ENCODE assay signal across 9 mouse cellular contexts in the genomic region with DNA sequence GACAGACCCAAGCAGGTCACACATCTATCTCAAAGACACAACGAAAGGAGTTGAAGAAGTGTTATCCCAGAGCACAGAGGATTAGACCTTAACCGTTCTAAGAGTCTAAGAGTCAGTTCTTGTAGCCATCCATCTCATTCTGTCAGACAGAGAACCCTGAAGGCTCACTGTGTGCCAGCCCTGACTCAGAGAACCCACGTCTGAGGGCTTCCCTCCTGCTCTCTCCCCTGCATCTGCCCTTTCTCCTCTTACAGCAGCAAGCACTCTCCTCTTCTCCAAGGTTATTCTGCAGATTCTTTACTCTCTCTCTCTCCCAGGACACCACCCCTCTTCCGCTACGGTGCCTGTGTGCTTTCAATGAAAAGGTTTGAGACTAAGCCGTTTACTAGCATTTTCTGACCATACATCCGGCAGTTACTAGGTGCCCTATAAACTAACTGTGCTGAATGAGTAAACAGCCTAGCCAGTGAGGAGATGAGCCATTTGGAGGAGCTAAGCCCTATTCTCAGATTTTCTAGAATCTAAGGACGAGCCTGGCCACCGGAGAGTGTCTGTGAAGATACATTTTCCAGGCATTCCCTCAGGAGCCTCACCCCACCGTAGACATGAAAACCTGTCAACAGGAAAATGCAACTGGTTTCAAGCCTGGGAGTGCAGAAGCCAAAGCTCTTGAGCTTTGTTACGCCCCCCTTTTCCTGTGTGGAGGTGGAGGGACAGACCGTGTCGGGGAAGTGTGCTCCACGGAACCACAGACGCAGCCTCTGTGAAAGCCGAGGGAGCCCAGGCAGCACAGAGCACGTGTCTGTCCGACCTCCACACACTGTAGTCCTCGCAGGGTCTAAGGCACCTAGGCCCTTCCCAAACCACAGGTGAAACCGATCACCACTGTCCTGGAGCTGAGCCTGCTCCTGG. TPM values are rescaled to one million over a fixed set of nuclear protein-coding genes. Genes with fewer than 3 reads are reported as not detected.
DNase-seq lines count a peak whose midpoint lies in the region; ATAC-seq and TF ChIP-seq lines count a peak whose summit lies in the region.
"Had no signal": no experiment of that assay in that cellular context is flagged by ENCODE, and none has a peak within 500 bp of the region (broad histone marks: within the 10 kb centered on the region; RNA-seq: fewer than 3 reads in every experiment).

No protein-coding gene starts in this region.

- no peaks in the 10 kb centered on the region for H3K27me3 ChIP-seq in kidney, postnatal 0 days (ENCODE audit: insufficient read depth, low read length)
- H3K27me3 ChIP-seq in G1E (ENCODE audit: insufficient read depth, low read length): no peaks in the 10 kb centered on the region
- no peaks in the 10 kb centered on the region for H3K27me3 ChIP-seq in small intestine, adult 2 months (ENCODE audit: control insufficient read depth, insufficient read depth, low read length)
- H3K27me3 ChIP-seq in kidney, embryonic 15.5 days: no peaks in the 10 kb centered on the region
- H3K27me3 ChIP-seq: lung, embryonic 15.5 days had no signal

- H3K4me1 ChIP-seq in kidney, postnatal 0 days (replicated peaks; ENCODE audit: insufficient read depth, low read length): peaks cover 10% of the 10 kb centered on the region; the same call in 1 of the 2 replicates
- peaks cover 53% of the 10 kb centered on the region for H3K4me1 ChIP-seq in G1E (ENCODE audit: insufficient read depth, low read depth, low read length)
- peaks cover 25% of the 10 kb centered on the region for H3K4me1 ChIP-seq in small intestine, adult 2 months (ENCODE audit: control insufficient read depth, insufficient read depth, insufficient read length, low read length)
- peaks cover 37% of the 10 kb centered on the region for H3K4me1 ChIP-seq in kidney, embryonic 15.5 days

- H3K9me3 ChIP-seq in kidney, postnatal 0 days (replicated peaks; ENCODE audit: low read length): no peaks in the 10 kb centered on the region
- H3K9me3 ChIP-seq in G1E (replicated peaks): no peaks in the 10 kb centered on the region
- H3K9me3 ChIP-seq in kidney, embryonic 15.5 days (replicated peaks): no peaks in the 10 kb centered on the region
- H3K9me3 ChIP-seq: lung, embryonic 15.5 days had no signal

- WGBS in kidney, postnatal 0 days: 53% methylated on average over 20 of the region's 20 CpGs
- WGBS in small intestine, adult 2 months: 61% methylated on average over 20 of the region's 20 CpGs
- WGBS in kidney, embryonic 15.5 days: 59% methylated on average over 20 of the region's 20 CpGs

- DNase-seq in kidney, postnatal 0 days (ENCODE audit: low spot score): peak; percentile 13
- DNase-seq in kidney, adult 8-10 months: no peak
- no peak for DNase-seq in G1E (ENCODE audit: low spot score)
- DNase-seq in right cerebral cortex, postnatal 25 days: no peak
- DNase-seq: kidney, postnatal 14 days had no signal

- ATAC-seq in kidney, postnatal 0 days (replicated peaks; ENCODE audit: low FRiP score, low read depth): no peak
- ATAC-seq in G1E (ENCODE audit: extremely low read depth, insufficient number of reproducible peaks, low FRiP score, poor library complexity, severe bottlenecking): 0 out of 2 replicates have a peak, but pooled peaks have one; percentile 50
- ATAC-seq in granulocyte monocyte progenitor cell, adult 5-6 weeks (replicated peaks; ENCODE audit: poor library complexity, severe bottlenecking): peak; percentile 69
- no peak for ATAC-seq in kidney, embryonic 15.5 days (replicated peaks; ENCODE audit: low FRiP score)

- TF ChIP-seq POLR2A in small intestine, adult 2 months (IDR thresholded peaks at IDR 0.05; ENCODE audit: low read depth, low read length): no peak

- no peak overlapping the region for H3K27ac ChIP-seq in kidney, postnatal 0 days
- 0 out of 2 replicates have a peak overlapping the region, but pooled peaks have one; percentile 8 for H3K27ac ChIP-seq in small intestine, adult 2 months (ENCODE audit: insufficient read depth, low read depth, low read length)
- no peak overlapping the region for H3K27ac ChIP-seq in kidney, embryonic 15.5 days
- H3K27ac ChIP-seq: lung, embryonic 15.5 days had no signal

- no peak overlapping the region for H3K9ac ChIP-seq in kidney, postnatal 0 days (ENCODE audit: low read depth, low read length)
- no peak overlapping the region for H3K9ac ChIP-seq in kidney, embryonic 15.5 days
- H3K9ac ChIP-seq: lung, embryonic 15.5 days had no signal

- no peak overlapping the region for H3K4me3 ChIP-seq in kidney, postnatal 0 days (replicated peaks; ENCODE audit: low read depth, low read length)
- peak overlapping the region; percentile 22; the same call in 1 of the 2 replicates for H3K4me3 ChIP-seq in G1E (ENCODE audit: low read depth, low read length)
- no peak overlapping the region for H3K4me3 ChIP-seq in small intestine, adult 2 months (ENCODE audit: low read depth, low read length)
- H3K4me3 ChIP-seq in kidney, embryonic 15.5 days (replicated peaks): no peak overlapping the region
- H3K4me3 ChIP-seq: lung, embryonic 15.5 days had no signal

- H3K4me2 ChIP-seq in kidney, postnatal 0 days (ENCODE audit: low read length): no peak overlapping the region
- no peak overlapping the region for H3K4me2 ChIP-seq in kidney, embryonic 15.5 days
- H3K4me2 ChIP-seq: lung, embryonic 15.5 days had no signal

- no peak for TF ChIP-seq CTCF in kidney, postnatal 0 days (IDR thresholded peaks at IDR 0.05; ENCODE audit: low read depth)
- TF ChIP-seq CTCF in G1E (IDR thresholded peaks at IDR 0.05; ENCODE audit: low read depth, low read length): no peak
- TF ChIP-seq CTCF in small intestine, adult 2 months (IDR thresholded peaks at IDR 0.05; ENCODE audit: extremely low read depth, insufficient read length, insufficient replicate concordance, low read depth, low read length): no peak

- peaks cover 10% of the 10 kb centered on the region for H3K36me3 ChIP-seq in kidney, postnatal 0 days (ENCODE audit: insufficient read depth, low read length)
- H3K36me3 ChIP-seq in G1E (replicated peaks): peaks cover 58% of the 10 kb centered on the region
- peaks cover 12% of the 10 kb centered on the region for H3K36me3 ChIP-seq in small intestine, adult 2 months (ENCODE audit: control insufficient read depth, insufficient read depth, low read length)
- H3K36me3 ChIP-seq in kidney, embryonic 15.5 days: peaks cover 17% of the 10 kb centered on the region

RNA-seq across cellular contexts. Expression of a gene that starts 8.0 kb away (rescaled TPM):
- polyA plus RNA-seq in kidney, postnatal 0 days (2015; fragmentation: Nextera tagmentation; extraction: Ambion mirVana): 39.9 and 40.1 TPM in 2 replicates
- total RNA-seq in G1E (2014; fragmentation: Nextera tagmentation) (49.2 and 57.6 TPM in 2 replicates), G1E (2017) (45.2 and 49.2 TPM in 2 replicates)
- polyA plus RNA-seq in G1E (2012): 6.2 and 7.6 TPM in 2 replicates
- 42.4 and 47.8 TPM in 2 replicates for total RNA-seq in granulocyte monocyte progenitor cell, adult 5-6 weeks (2014; fragmentation: Nextera tagmentation)
- total RNA-seq in granulocyte monocyte progenitor cell, adult 5-6 weeks (2017): 59.2 and 71.6 TPM in 2 replicates
- polyA plus RNA-seq in small intestine, adult 2 months (2012; rRNA removed): 7.6 and 28.9 TPM in 2 replicates
- polyA plus RNA-seq in kidney, embryonic 15.5 days (2015; fragmentation: Nextera tagmentation; extraction: Ambion mirVana): 59.6 and 66.9 TPM in 2 replicates

RNA-seq across cellular contexts. Expression of a gene that starts 39.5 kb away (rescaled TPM):
- 31.4 and 36.6 TPM in 2 replicates for polyA plus RNA-seq in kidney, postnatal 0 days (2015; fragmentation: Nextera tagmentation; extraction: Ambion mirVana)
- total RNA-seq in G1E (2014; fragmentation: Nextera tagmentation) (21.1 and 29.5 TPM in 2 replicates), G1E (2017) (38.0 and 48.3 TPM in 2 replicates)
- polyA plus RNA-seq in G1E (2012): 12.1 and 14.4 TPM in 2 replicates
- 23.2 and 24.2 TPM in 2 replicates for total RNA-seq in granulocyte monocyte progenitor cell, adult 5-6 weeks (2014; fragmentation: Nextera tagmentation)
- total RNA-seq in granulocyte monocyte progenitor cell, adult 5-6 weeks (2017): 38.9 and 42.7 TPM in 2 replicates
- polyA plus RNA-seq in small intestine, adult 2 months (2012; rRNA removed): 1.7 and 2.8 TPM in 2 replicates
- 42.9 and 43.4 TPM in 2 replicates for polyA plus RNA-seq in kidney, embryonic 15.5 days (2015; fragmentation: Nextera tagmentation; extraction: Ambion mirVana)

RNA-seq across cellular contexts. Expression of a gene that starts 54.3 kb away (rescaled TPM):
- polyA plus RNA-seq in kidney, postnatal 0 days (2015; fragmentation: Nextera tagmentation; extraction: Ambion mirVana): not detected in 2 replicates
- total RNA-seq in G1E (2014; fragmentation: Nextera tagmentation) (not detected in 2 replicates), G1E (2017) (0.12 and 0.33 TPM in 2 replicates)
- polyA plus RNA-seq in G1E (2012): not detected in 2 replicates
- not detected in 2 replicates for total RNA-seq in granulocyte monocyte progenitor cell, adult 5-6 weeks (2014; fragmentation: Nextera tagmentation)
- total RNA-seq in granulocyte monocyte progenitor cell, adult 5-6 weeks (2017): not detected in 2 replicates
- polyA plus RNA-seq in small intestine, adult 2 months (2012; rRNA removed): not detected in 2 replicates
- not detected in 2 replicates for polyA plus RNA-seq in kidney, embryonic 15.5 days (2015; fragmentation: Nextera tagmentation; extraction: Ambion mirVana)
- polyA plus RNA-seq: lung, embryonic 15.5 days had no signal

Comparison
In these comparisons a context has a peak if more than half of its experiments do, and no peak if none do; other contexts are left out.
1. ATAC-seq: peak in G1E (single experiment) and granulocyte monocyte progenitor cell, adult 5-6 weeks (single experiment); none in kidney, postnatal 0 days (single experiment) and kidney, embryonic 15.5 days (single experiment).